Mouse (Mus musculus): ENCODE data around the gene Nr1h2.

Gene Nr1h2

DNA sequence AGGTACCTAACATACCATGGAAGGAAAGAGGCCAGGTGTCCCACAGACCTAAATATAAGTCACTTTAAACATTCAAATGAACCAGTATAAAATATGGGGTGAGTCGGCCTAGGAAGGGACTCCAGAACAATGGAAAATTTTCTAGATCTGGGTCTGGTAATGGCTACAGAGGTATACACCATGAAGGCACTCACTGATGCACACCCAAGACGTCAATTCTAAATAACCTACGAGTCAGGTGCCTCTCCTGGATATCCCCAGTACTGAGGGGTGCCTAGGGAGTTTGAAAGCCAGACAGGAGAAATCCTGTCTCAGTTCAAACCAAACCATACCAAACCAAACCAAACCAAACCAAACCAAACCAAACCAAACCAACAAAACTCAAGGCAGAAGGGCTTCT, 23.2 kb downstream of the Nr1h2 start:
- DNase-seq (ENCODE audit: inconsistent age in 2 of 2, low spot score in 1 of 2), result no peak

DNA sequence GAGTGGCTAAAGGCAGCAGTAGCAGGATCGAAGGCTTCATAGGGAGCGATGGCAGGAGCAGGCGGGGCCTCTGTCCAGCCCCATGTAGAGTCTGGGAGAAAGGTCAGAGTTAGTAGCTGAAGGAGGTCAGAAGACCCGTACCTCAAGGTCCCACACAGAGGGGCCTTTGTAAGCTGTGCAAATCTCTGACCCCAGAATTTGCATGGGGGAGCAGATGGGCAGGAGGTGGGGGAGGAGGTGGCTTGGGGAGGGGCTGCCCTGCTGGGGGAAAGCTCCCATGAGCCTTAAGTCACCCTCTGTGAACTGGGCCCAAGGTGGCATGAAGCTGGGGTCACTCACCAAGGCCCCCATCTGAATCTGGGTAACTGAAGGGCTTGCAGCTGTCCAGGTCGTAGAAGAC, 24.2 kb downstream of the Nr1h2 start:
- DNase-seq (ENCODE audit: inconsistent age in 2 of 2, low spot score in 1 of 2), result no peak

DNA sequence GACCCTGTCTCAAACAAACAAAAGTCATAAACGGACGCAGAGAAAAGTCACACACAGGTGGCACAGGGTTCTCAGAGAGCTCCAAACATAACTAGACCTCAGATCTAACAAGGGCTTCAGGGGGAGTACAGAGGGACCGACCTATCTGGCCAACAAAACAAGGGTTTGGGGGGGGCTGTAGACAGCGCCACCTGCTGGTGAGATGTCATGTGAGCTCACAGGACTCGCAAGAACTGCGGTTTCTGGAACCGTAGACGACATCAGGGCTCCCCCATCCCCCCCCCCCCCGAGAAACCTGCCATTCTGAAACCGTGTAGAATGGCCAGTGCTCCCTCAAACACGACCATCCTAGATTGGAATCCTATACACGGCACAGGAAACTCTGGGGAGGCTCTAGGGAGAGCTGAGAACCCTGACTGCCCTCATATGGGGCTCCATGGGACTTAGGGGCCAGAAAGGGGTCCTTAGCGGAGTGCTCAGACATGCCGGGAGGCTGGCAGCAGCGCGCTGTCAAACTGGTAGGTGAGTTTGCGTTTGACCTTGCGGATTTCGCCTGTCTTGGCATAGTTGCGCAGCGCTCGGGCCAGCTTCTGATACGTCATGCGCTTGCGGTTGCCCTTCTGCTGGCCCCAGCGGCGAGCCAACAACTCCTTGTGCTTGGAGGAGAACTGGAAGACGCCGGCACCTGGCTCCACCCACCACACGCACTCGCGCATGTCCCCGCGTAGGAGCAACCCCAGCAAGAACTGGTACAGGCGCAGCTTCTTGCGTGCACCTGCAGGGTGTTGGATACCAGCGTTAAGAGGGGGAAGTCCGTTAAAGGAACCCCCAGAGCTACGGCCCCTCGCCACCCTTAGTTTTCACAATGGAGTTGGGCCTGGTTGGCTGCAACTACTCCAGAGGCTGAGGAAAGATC, 26.0 kb downstream of the Nr1h2 start:
- peak; percentile 82 to 89 for DNase-seq (ENCODE audit: inconsistent age in 2 of 2, low spot score in 1 of 2)

DNA sequence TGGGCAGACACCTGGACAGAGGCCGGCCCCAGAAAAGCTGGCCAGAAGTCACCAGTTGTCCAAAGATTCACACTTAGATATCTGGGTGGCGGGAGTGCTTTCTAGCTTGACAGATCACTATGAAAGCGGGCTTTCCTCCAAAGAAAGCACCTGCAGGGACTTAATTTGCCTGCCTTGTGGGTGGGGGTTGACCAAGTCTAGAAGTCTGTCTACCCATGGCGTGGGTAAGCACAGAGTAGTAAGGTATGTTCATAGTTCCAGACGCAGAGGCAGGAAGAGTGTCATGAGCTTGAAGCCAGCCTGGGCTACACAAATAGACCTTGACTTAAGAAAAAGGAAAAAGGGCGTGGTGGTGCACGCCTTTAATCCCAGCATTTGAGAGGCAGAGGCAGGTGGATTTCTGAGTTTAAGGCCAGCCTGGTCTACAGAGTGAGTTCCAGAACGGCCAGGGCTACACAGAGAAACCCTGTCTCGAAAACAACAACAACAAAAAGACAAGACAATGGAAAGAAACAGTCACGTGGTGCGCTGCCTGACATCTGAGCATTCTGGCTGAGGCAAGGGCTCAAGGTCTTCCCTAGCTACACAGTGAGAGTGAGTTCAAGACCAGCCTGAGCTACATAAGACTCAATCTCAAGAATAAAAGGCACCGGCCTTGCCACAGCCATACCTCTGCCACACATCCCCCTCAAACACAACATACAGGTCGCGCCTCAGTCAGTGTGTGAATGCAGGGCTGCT, 27.2 kb downstream of the Nr1h2 start:
- DNase-seq (ENCODE audit: inconsistent age in 2 of 2, low spot score in 1 of 2), result no peak

DNA sequence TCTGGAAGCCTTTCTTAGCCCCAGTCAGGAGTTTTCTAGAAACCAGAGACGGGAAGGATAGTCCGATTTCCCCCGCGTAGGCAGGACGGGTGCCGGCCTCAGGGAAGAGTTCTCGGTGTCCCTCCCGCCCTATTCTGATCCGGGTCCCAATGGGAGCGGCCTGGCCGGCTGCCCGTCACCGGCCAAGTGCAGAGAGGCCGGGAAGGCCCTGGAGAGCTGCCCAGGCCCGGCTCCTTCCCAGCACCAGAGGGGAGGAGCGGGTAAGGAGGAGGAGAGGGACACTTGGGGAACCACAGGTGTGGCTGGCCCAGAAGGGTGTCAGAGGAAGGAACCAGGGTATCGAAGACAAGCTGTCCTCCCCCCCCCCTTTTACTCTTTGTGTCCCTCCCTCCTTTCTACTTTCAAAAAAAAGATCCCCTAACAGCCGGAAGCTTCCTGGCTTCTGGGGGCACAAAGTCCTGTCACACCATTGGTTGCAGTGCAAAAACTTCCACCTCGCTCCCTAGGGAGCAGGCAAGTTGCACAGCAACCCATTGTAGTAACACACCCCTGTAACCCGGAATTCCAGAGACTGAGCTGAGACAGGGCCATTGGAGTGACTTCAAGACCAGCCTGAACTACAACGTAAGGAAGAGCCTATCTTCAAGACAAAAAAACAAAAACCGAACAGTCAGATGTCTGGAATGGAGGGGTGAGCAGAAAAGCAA, 28.5 kb downstream of the Nr1h2 start:
- DNase-seq (ENCODE audit: inconsistent age in 2 of 2, low spot score in 1 of 2), result peak; percentile 90 to 93

DNA sequence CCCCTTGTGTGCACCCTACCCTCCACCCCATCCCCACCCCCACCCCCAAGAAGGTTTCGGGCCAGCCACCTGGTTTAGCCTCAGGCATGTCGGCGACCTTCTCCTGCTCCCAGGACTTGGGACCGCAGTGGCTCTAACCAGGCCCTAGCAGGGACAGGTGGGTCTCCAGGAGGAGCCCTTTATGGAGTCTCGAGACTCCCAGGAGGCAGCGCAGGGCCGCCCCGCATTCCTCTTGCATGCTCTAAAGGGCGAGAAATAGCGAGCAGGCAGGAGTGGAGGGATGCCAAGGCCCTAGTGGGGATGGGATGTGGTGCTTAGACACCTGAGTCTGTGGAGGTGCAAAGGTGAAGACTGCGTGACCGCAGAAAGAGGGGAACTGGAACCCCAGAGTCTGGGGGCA, 29.2 kb downstream of the Nr1h2 start, which contains the start of gene Mybpc2:
TSS of gene Mybpc2 (minus strand) at position 155 of the 400 bp plus-strand sequence.
- DNase-seq (ENCODE audit: inconsistent age in 2 of 2, low spot score in 1 of 2), result no peak

DNA sequence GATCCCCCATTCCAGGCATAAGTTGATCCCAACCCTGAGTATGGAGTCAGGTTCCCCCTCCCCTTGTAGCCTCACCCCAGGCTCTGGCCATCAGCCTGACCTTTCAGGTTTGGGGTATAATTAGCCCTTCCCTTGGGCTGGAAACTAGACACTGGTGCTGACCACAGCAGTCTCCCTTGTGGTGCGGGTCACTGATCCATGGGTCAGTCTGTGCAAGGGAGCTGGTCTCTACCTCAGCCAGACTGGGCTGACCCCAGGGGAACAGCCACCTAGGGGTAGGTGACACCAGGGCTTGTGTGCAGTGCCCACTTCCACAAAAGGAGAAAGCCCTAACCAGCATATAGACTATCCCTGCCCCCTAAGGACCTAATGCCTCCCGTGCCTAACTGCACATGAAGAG, 30.7 kb downstream of the Nr1h2 start:
- no peak for DNase-seq (ENCODE audit: inconsistent age in 2 of 2, low spot score in 1 of 2)

DNA sequence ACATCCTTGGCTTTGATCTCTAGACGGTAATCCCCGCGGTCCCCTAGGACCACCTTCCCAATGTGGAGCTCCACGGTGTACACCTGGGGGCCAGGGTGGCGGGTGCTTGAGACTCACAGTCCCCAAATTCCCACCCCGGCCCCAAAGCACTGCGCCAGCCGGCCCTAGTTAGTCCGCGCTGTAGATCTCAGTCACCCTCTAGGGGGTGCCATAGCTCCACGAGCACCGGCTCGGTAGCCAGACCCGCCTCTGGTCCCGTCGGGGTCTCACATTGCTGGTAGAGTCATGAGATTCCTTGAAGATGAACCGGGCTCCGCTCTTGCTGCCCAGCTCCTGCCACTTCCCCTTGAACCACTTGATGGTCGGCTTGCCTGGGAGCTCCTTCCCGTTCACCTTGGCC, 32.0 kb downstream of the Nr1h2 start:
- peak in 1 of 2 experiments; percentile 82 for DNase-seq (ENCODE audit: inconsistent age in 2 of 2, low spot score in 1 of 2)

DNA sequence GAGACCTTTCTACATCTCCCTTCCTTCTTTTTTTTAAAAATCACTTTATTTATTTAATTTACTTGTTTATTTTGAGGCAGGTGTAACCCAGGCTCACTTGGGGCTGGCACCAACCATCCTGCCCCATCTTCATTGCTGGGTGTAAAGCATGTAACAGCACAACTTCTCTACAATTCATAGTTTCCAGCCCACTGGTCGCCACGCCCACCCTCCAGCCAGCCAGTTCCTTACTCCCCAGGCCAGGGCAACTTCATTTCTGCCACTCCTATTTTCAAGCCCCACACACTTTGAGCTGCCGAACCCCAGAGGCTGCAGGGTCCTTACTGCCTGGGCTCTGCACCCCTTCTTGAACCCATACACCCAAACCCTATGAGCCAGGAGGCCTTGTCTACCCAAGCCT, 32.8 kb downstream of the Nr1h2 start:
- DNase-seq (ENCODE audit: inconsistent age in 2 of 2, low spot score in 1 of 2), result no peak

DNA sequence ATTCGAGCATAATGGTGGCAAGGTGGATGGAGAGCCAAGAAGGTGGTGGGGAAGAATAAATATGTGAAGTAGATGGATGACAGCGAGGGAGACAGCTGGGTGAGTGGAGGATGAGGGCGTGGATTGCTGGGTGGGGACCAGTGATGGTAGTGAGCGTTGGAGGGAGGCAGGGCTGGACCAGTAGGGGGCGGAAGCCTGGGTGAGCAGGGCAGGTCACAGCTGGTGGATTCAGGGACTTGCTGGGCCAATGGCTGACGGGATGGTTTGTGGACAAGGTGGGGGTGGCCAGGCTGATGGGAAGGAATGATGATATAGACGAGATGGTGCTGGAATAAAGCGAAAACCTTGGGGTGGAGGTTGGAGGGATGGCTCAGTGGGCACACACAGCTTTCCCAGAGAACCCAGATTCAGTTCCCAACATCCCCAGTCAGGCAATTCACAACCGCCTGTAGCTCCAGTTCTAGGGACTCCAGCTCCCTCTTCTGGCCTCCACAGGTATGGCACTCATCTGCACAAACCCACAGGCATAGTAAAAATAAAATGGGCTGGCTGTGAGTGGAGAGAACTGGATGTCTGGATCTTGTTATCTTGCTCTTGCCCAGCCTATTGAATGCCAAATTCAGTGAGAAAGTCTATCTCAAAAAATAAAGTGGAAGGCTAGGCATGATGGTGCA, 34.4 kb downstream of the Nr1h2 start:
- DNase-seq (ENCODE audit: inconsistent age in 2 of 2, low spot score in 1 of 2), result no peak

DNA sequence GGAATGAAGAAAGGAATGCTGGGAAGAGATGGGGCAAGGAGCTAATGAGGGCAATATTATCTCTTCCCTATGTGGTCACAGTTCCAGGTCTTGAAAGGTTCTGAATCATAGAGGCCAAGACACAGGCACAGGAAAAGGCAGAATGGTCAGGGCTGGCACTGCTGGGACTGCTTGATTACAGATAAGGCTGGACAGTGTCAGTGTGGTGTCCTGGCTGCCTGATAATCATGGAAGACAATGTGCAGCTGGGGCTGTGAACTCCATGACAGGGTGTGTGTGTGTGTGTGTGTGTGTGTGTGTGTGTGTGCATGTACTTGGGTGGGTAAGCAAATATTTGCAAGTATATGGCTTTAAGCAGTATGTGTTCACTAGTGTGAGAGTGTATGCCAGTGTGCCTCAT, 46.3 kb downstream of the Nr1h2 start:
- DNase-seq (ENCODE audit: inconsistent age in 2 of 2, low spot score in 1 of 2), result no peak

DNA sequence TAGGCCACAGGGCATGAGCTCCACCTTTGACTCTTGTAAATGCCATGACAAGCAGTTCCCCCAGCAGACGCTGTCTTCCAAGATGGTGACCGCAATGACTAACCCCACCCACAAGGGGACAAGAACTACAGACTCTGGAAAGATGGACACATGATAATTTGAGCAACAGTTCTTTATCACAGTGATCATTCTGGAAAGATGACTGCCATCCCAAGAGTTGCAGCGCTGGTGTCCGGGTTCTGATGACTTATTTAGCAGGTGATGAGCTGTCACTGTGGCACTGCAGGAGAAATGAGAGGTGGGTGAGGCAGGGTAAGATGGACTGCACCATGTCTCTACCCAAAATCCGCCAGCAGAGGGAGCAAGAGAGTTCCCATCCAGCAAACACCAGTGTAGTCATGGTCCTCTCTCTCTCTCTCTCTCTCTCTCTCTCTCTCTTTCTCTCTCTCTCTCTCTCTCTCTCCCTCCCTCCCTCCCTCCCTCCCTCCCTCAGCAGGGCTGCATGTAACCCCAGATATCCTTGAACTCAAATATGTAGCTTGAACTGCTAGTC, 52.1 kb downstream of the Nr1h2 start:
- peak; percentile 46 to 84 for DNase-seq (ENCODE audit: inconsistent age in 2 of 2, low spot score in 1 of 2)

DNA sequence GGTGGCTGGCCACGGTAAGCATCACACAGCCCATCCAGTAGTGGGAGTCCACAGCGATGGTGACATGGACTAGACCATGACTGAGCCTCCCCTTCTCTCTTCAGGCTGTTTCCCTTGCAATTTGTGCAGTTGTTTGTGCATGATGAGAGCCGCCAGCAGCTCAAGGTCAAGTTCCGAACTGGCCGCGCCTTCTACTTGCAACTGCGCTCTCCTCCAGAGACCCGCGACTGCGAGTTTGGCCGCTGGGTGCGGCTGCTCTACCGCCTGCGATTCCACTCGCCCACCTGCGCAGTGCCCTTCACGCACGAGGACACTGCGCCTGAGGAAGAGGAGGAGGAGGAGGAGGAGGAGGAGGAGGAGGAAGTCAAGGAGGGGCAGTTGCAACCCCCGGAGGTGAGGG, 53.7 kb downstream of the Nr1h2 start:
- DNase-seq (ENCODE audit: inconsistent age in 2 of 2, low spot score in 1 of 2), result peak in 1 of 2 experiments; percentile 20

Data from adrenal gland, adult (tissue).